Mouse (Mus musculus) kidney, postnatal 0 days (tissue): ENCODE results near the gene Otos. TPM values are rescaled to one million over a fixed set of nuclear protein-coding genes. Genes with fewer than 3 reads are reported as not detected.

Experiments used
- ATAC-seq: fragments of 200-750 bp; cut with Nextera tagmentation; replicated peaks from 2 replicates; pipeline ENCODE4 v1.8.0; 2017; ENCODE audit warnings: low read depth, moderate number of reproducible peaks, moderate TSS enrichment, moderate library complexity; ENCODE audit not compliant: low FRiP score
- DNase-seq: peaks from one replicate; pipeline ENCODE4 v3.0.0-alpha.2; 2016; ENCODE audit warnings: low spot score
- H3K27ac ChIP-seq: fragments of 300-500 bp; sonication (generic); 2 replicates; pipeline ENCODE4 v1.5.1; 2014; ENCODE audit warnings: mild to moderate bottlenecking
- H3K27me3 ChIP-seq: fragments of 300-500 bp; sonication (generic); 2 replicates; pipeline ENCODE4 v1.6.1; 2014; ENCODE audit warnings: low read length, mixed read lengths; ENCODE audit not compliant: insufficient read depth
- H3K36me3 ChIP-seq: fragments of 300-500 bp; sonication (generic); 2 replicates; pipeline ENCODE4 v1.6.1; 2014; ENCODE audit warnings: low read length, mixed read lengths; ENCODE audit not compliant: insufficient read depth
- H3K4me1 ChIP-seq: fragments of 300-500 bp; sonication (generic); replicated peaks from 2 replicates; pipeline ENCODE4 v1.6.1; 2014; ENCODE audit warnings: antibody characterized with exemption, low read length, mixed read lengths; ENCODE audit not compliant: insufficient read depth
- H3K4me2 ChIP-seq: fragments of 300-500 bp; sonication (generic); 2 replicates; pipeline ENCODE4 v1.6.1; 2014; ENCODE audit warnings: mild to moderate bottlenecking, low read length, moderate library complexity, mixed read lengths
- H3K4me3 ChIP-seq: fragments of 300-500 bp; sonication (generic); replicated peaks from 2 replicates; pipeline ENCODE4 v1.5.1; 2014; ENCODE audit warnings: low read depth, low read length
- H3K9ac ChIP-seq: fragments of 300-500 bp; sonication (generic); 2 replicates; pipeline ENCODE4 v1.6.1; 2014; ENCODE audit warnings: low read depth, low read length
- H3K9me3 ChIP-seq: fragments of 300-500 bp; sonication (generic); replicated peaks from 2 replicates; pipeline ENCODE4 v1.6.1; 2016; ENCODE audit warnings: low read length, inconsistent platforms, mixed read lengths
- CTCF ChIP-seq: IDR thresholded peaks from 2 replicates; pipeline ENCODE4 v1.5.1; 2016; ENCODE audit warnings: antibody characterized with exemption, low read depth, mild to moderate bottlenecking, moderate library complexity
- WGBS: fragments of 180-500 bp; shearing (Covaris S2); extraction: QIAGEN DNeasy Blood & Tissue Kit; methylation state at CpG from one replicate; pipeline ENCODE4 v1.1.7; 2014; 5-methylcytosine and 5-hydroxymethylcytosine counted together
- polyA plus RNA-seq: library from polyadenylated mRNA; unstranded; fragments of >200 nt; fragmentation: Nextera tagmentation; extraction: Ambion mirVana; gene quantifications from 2 replicates; pipeline ENCODE4 v1.2.1, GENCODE M21; 2015

Otos gene
- polyA plus RNA-seq, 1 experiment from 2014 or later, result 1.3 TPM

GRCm38 (mm10) chr1:92641514-92642272 lies 6.9 kb downstream of the Otos start, which contains the start of gene Cops9:
Cops9 (minus strand) TSS chr1:92641985.
- H3K4me1 ChIP-seq, result peaks cover 9% of the 10 kb centered on the region; the same call in 1 of the 2 replicates
- WGBS, result 1% methylated on average over 50 of the region's 50 CpGs
- peak within 1 kb of the TSS; percentile 80 for H3K4me3 ChIP-seq
- ATAC-seq (peak; percentile 94), DNase-seq (peak; percentile 95)
- peak within 1 kb of the TSS; percentile 92 for H3K4me2 ChIP-seq
- no peaks in the 10 kb centered on the region for H3K9me3 ChIP-seq
- no peak for TF ChIP-seq CTCF
- H3K36me3 ChIP-seq, result peaks cover 7% of the 10 kb centered on the region
- H3K27ac ChIP-seq, result peak within 1 kb of the TSS; percentile 68
- H3K9ac ChIP-seq, result peak within 1 kb of the TSS; percentile 87
- no peaks in the 10 kb centered on the region for H3K27me3 ChIP-seq

- H3K27ac ChIP-seq, result no peak overlapping the region
- H3K36me3 ChIP-seq, result peaks cover 11% of the 10 kb centered on the region
- ATAC-seq (no peak), DNase-seq (no peak)
- no peaks in the 10 kb centered on the region for H3K9me3 ChIP-seq
- H3K4me2 ChIP-seq, result peak overlapping the region; percentile 92
- 82% methylated on average over 6 of the region's 6 CpGs for WGBS
- 0 out of 2 replicates have a peak overlapping the region, but pooled peaks have one; percentile 80 for H3K4me3 ChIP-seq
- TF ChIP-seq CTCF, result no peak
- H3K4me1 ChIP-seq, result peaks cover 9% of the 10 kb centered on the region; the same call in 1 of the 2 replicates
- H3K27me3 ChIP-seq, result no peaks in the 10 kb centered on the region
- peak overlapping the region; percentile 87 for H3K9ac ChIP-seq
These were observed 8.2 kb downstream of the Otos start for GRCm38 (mm10) chr1:92640393-92640792.

GRCm38 (mm10) chr1:92638736-92639135 lies 9.9 kb downstream of the Otos start:
- WGBS, result 96% methylated on average over 4 of the region's 4 CpGs
- DNase-seq, result no peak
- Histone ChIP-seq H3K9ac (no peak overlapping the region), H3K27me3 (no peaks in the 10 kb centered on the region), H3K27ac (no peak overlapping the region), H3K4me1 (peaks cover 9% of the 10 kb centered on the region; the same call in 1 of the 2 replicates), H3K4me2 (no peak overlapping the region), H3K9me3 (no peaks in the 10 kb centered on the region), H3K36me3 (peaks cover 11% of the 10 kb centered on the region), H3K4me3 (no peak overlapping the region)
- no peak for TF ChIP-seq CTCF
- ATAC-seq, result no peak

- DNase-seq, result no peak
These were observed 10.5 kb downstream of the Otos start for GRCm38 (mm10) chr1:92638181-92638580.

GRCm38 (mm10) chr1:92637501-92638172 lies 11.0 kb downstream of the Otos start:
- H3K4me1 ChIP-seq, result peaks cover 9% of the 10 kb centered on the region; the same call in 1 of the 2 replicates
- no peak for TF ChIP-seq CTCF
- H3K4me2 ChIP-seq, result no peak overlapping the region
- no peaks in the 10 kb centered on the region for H3K27me3 ChIP-seq
- no peak for DNase-seq
- no peak overlapping the region for H3K27ac ChIP-seq
- H3K4me3 ChIP-seq, result no peak overlapping the region
- no peak overlapping the region for H3K9ac ChIP-seq
- no peaks in the 10 kb centered on the region for H3K9me3 ChIP-seq
- ATAC-seq, result no peak
- 92% methylated on average over 15 of the region's 15 CpGs for WGBS
- H3K36me3 ChIP-seq, result peaks cover 11% of the 10 kb centered on the region

More at GRCm38 (mm10) chr1:92638181-92638580, 10.5 kb downstream of the Otos start:
- no peaks in the 10 kb centered on the region for H3K9me3 ChIP-seq
- no peak for ATAC-seq
- TF ChIP-seq CTCF, result no peak
- no peaks in the 10 kb centered on the region for H3K27me3 ChIP-seq
- H3K4me3 ChIP-seq, result no peak overlapping the region
- 96% methylated on average over 3 of the region's 3 CpGs for WGBS
- H3K4me1 ChIP-seq, result peaks cover 9% of the 10 kb centered on the region; the same call in 1 of the 2 replicates
- H3K36me3 ChIP-seq, result peaks cover 11% of the 10 kb centered on the region
- no peak overlapping the region for H3K4me2 ChIP-seq
- no peak overlapping the region for H3K27ac ChIP-seq
- H3K9ac ChIP-seq, result no peak overlapping the region

GRCm38 (mm10) chr1:92636676-92637075 lies 12.0 kb downstream of the Otos start:
- no peak for DNase-seq
- Histone ChIP-seq H3K36me3 (peaks cover 11% of the 10 kb centered on the region), H3K27me3 (no peaks in the 10 kb centered on the region), H3K4me2 (no peak overlapping the region), H3K27ac (no peak overlapping the region), H3K9me3 (no peaks in the 10 kb centered on the region), H3K4me1 (peaks cover 9% of the 10 kb centered on the region; the same call in 1 of the 2 replicates), H3K4me3 (no peak overlapping the region), H3K9ac (no peak overlapping the region)
- WGBS, result 91% methylated on average over 11 of the region's 11 CpGs
- TF ChIP-seq CTCF, result no peak
- ATAC-seq, result no peak
